Mouse (Mus musculus) myocyte (in vitro differentiated cells): Measurements from ENCODE around the gene Tnnc1.
A peak's percentile ranks its signal among the peaks of the same experiment; 100 is the strongest.

Source experiments
- CEBPB ChIP-seq: IDR thresholded peaks from 2 replicates; pipeline ENCODE4 v1.6.1; 2011; ENCODE audit warnings: mild to moderate bottlenecking, moderate library complexity; ENCODE audit not compliant: poor library complexity, insufficient read depth, severe bottlenecking
- MAX ChIP-seq: IDR thresholded peaks from one replicate; pipeline ENCODE4 v1.6.1; 2011; ENCODE audit warnings: low read depth, mild to moderate bottlenecking, control low read depth
- POLR2A ChIP-seq: IDR thresholded peaks from one replicate; pipeline ENCODE4 v1.6.1; 2011; ENCODE audit warnings: low read depth, mild to moderate bottlenecking, control low read depth, moderate library complexity; ENCODE audit not compliant: insufficient read length
- POLR2AphosphoS2 ChIP-seq: IDR thresholded peaks from one replicate; pipeline ENCODE4 v1.6.1; 2011; ENCODE audit warnings: low read depth, control low read depth; ENCODE audit not compliant: insufficient read length
- REST ChIP-seq: IDR thresholded peaks from one replicate; pipeline ENCODE4 v1.6.1; 2011; ENCODE audit warnings: mild to moderate bottlenecking, control low read depth, moderate library complexity; ENCODE audit not compliant: insufficient read depth, insufficient read length
- TCF12 ChIP-seq: IDR thresholded peaks from one replicate; pipeline ENCODE4 v1.6.1; 2011; ENCODE audit warnings: mild to moderate bottlenecking, control low read depth; ENCODE audit not compliant: poor library complexity, insufficient read depth, severe bottlenecking

GRCm38 (mm10) chr14:31213868-31214267, 5.8 kb downstream of the Tnnc1 start:
- TF ChIP-seq REST = no peak
- TF ChIP-seq TCF12 = no peak
- no peak for TF ChIP-seq CEBPB
- TF ChIP-seq POLR2A = peak; percentile 39
- TF ChIP-seq MAX = no peak
- TF ChIP-seq POLR2AphosphoS2 = peak; percentile 79
